Mouse (Mus musculus): ENCODE measurements around the gene Sdsl.

Gene Sdsl

DNA sequence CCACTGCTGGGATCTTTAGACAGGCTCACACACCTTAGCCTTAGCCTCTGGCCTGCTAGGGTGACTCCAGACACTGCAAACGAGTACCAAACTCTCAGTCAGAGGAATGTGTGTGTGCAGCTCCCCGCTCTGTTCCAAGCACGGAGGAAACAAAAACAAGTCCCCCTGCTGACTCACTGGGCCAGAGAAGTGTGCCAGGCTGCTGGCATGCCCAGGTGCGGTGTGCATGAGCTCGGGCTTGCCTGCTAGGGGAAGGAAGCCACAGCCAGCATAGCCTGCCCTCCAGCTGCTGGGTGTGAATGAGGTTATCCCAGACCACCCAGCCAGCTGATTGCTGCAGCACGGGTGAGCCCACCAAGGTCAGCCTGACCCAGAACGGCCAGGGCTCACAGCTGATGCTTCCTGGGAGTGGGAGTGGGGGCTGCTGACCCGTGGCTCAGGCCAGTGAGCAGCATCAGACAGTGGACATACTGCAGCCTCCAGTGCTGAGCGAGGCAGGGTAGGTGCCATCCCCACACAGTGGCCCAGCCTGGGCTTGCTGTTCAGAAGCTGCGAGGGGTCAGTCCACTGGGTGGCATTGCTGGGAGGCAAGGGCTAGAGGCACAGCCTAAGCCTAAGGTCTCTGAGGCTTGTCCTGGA, 22.6 kb upstream of the Sdsl start:
- DNase-seq (ENCODE audit: low read depth) = no peak

DNA sequence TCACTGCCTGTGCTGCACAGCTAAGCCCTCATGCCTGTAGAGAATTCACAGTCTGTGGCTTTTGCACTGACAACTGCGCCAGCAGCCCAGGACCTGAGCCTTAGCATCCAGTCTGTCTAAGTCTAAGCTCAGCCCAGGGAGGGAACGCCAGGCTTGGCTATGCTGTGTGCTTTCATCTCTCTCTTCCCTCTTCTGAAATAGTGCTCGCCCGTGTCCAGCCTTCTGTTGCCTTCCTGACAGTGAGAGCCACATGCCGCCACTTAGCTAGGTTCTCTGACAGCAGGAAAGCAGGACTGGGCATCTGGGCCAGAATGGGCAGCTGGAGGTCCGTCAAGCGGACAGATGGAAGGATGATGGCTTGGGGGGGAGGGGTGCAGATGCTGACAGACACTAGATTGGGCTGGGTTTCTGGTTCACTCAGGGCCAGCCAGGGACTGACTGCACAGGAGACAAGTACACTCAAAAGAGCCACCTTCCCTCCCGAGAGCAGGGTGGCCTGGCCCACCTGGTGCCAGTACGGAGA, 21.3 kb upstream of the Sdsl start:
- DNase-seq (ENCODE audit: low read depth) = no peak

DNA sequence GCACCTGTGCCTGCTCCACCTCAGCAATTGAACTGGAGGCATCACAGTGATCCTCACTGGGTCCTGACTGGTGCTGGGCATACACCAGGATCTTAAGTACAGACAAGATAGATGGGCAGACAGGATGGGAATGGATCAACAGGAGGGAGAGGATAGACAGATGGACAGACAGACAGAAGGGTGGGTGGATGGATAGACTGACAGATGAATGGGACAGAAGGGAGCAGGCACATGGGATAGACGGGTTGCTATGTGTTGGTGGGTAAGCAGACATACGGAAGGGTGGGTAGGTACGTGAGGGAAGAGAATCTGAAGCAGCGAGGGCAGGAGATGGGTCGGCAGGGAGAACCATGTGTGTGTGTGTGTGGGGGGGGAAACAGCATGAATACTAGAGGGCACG, 20.8 kb upstream of the Sdsl start:
- DNase-seq (ENCODE audit: low read depth) = no peak

DNA sequence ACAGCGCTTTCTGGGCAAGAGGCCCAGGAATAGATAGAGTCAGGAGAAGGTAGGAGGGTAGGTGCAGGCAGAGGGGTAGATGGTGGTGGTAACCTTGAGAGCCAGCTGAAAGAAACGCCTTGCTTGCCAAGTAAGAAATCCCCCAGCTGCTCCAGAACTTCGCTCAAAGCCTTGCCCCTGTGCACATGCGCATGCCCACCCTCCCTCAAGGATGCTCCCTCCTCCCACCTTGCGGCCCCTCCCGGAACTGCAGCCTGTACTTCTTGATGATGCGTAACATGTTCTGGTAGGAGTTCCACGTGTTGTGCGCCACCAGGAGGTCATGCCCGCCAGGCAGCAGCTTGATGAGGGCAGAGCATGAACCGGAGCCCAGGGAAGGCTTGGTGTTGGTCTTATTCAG, 19.8 kb upstream of the Sdsl start:
- DNase-seq (ENCODE audit: low read depth) = no peak

DNA sequence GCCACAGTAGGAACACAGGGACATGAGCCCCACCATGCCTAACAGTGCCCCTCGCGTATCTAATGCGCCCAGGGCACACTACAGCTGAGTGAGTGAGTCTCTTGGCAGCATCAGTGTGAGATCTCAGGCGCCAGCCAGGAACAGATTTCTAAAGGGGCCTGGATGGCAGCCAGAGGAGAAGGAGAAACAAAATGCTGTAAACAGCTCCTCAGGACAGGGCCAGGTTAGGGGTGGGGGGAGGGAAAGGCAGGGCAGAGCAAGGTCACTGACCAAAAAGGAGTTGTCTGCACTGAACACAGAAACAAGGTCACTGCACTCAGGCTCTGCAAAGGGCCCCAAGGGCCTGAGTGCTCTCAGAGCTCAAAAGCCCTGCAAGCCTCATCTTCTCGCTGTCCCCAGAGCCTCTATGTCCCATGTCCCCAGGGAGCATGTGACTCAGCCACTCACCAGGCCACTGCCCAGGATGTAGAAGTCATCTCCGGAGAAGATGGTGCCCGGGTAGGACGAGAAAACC, 18.1 kb upstream of the Sdsl start:
- no peak for DNase-seq (ENCODE audit: low read depth)

DNA sequence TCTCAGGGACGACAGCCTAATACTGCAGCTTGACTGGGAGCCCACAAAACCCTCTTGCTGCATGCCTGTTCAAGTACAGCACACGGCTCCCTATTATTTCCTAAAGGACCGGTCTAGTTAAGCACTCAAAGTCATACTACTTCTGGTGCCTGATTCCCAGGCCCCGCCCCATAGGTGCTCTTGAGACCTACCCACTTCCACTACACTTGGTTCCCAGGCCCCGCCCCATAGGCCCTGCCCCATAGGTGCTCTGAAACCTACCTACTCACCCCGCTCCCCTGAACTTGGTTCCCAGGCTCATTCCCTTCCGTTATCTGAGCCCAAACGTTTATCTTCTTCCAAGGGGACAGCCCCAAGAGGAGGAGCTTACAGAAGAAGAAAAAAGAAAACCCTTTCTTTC, 15.2 kb upstream of the Sdsl start:
- no peak for DNase-seq (ENCODE audit: low read depth)

DNA sequence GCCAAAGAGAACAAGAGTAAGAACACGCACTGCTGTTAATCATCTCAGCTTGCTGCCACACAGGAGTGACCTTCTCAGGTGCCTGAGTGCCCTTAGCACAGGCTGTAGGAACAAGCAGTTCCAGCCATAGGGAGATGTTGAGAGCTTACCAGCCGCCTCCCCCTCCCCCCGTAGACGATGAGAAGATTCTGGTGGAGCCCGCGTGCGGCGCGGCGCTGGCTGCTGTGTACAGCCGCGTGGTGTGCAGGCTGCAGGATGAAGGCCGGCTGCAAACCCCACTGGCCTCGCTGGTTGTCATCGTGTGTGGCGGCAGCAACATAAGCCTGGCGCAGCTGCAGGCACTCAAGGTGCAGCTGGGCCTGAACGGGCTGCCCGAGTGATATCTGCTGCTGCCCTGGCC, 10.8 kb upstream of the Sdsl start:
- no peak for DNase-seq (ENCODE audit: low read depth)

DNA sequence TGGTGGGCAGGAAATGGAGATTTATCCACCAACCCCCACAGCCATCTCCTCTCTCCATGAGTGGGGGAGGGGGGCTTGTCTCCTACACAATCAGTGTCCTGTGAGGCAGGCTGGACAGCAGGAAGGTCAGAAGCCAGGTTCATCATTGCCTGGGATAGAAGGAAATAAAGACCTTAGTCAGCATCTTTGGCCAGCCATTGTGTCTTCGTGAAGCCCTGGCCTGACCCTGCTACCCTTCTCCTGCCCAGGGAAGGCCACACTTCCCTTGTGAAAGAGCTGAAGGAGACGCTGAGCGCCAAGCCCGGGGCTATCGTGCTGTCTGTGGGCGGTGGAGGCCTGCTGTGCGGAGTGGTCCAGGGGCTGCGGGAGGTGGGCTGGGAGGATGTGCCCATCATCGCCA, 8.6 kb upstream of the Sdsl start:
- no peak for DNase-seq (ENCODE audit: low read depth)

DNA sequence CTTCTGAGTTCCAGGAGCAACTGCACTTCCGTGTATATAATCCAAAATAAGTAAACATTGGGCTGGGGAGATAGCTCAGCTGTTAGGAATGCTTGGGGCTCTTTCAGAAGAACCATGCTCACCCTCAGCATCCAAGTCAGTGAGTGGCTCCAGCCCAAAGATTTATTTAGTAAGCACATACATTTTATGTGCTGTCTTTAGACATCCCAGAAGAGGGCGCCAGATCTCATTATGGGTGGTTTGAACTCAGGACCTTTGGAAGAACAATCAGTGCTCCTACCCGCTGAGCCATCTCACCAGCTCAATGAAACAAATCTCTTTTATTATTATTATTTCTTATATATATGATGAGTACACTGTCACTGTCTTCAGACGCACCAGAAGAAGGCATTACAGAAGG, 6.9 kb upstream of the Sdsl start:
- no peak for DNase-seq (ENCODE audit: low read depth)

DNA sequence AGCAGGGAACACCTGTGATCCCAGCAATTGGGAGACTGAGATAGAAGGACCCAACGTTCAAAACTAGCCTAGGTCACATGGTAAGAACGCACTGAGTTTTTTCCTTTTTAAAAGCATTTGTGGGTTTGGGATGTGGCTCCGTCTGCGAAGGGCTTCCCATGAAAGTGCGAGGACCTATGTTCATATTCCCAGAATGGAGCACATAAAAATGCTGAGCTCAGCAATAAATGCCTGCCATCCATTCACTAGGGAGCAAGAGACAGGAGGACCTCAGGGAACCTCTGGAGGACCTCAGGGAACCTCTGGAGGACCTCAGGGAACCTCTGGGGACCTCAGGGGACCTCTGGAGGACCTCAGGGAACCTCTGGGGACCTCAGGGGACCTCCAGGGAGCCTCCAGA, 5.4 kb upstream of the Sdsl start:
- no peak for DNase-seq (ENCODE audit: low read depth)

DNA sequence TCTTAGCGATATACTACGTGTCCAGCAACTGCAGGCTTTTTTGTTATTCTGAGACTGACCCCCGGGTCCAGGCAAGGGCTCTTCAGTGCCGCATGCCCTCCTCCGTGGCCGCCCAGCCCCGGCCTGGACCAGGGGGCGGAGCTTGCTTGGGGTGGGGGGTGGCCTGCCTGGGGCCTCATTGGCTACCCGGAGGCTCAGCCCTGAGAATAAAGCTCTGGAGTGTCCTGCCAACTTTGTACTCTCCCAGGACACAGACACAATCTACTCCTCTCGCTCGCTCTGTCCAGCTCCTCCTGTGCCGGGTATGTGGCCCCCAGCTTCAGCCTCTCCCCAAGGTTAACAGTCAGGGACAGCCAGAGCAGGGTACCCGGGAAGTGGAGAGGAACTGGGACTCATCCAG, 3.7 kb upstream of the Sdsl start, which contains the start of gene Sds:
Gene Sds (plus strand): TSS at position 231 of the 400 bp plus-strand sequence.
- DNase-seq (ENCODE audit: low read depth) = no peak

DNA sequence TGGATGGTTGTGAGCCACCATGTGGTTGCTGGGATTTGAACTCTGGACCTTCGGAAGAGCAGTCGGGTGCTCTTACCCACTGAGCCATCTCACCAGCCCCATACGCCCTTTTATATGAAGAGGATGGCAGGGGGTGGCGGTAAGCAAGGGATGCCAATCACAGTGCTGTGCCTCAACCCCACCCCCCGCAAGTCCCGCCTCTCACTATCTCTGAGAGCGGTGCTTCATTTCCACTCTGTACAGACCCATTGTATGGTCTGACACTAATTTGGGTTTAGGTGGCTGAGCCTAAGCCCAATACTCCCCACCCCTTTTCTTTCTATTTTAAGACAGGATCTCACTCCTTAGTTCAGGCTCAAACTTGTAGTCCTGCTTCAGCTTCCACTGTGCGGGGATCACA, 3.3 kb upstream of the Sdsl start:
- no peak for DNase-seq (ENCODE audit: low read depth)

DNA sequence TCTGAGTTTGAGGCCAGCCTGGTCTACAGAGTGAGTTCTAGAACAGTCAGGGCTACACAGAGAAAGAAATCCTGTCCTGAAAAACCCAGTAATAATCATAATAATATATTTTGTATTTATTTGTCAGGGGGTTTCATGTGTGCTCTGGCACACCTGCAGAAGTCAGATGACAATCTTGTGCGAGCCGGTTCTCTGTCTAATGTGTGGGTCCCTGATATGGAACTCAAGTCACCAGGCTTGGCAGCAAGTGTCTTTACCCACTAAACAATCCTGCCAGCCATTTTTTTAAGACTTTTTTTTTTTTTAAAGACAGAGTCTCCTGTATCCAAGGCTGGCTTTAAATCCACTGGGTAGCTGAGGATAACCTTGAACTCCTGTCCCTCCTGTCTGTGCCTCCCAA, 751 bp upstream of the Sdsl start:
- no peak for DNase-seq (ENCODE audit: low read depth)

DNA sequence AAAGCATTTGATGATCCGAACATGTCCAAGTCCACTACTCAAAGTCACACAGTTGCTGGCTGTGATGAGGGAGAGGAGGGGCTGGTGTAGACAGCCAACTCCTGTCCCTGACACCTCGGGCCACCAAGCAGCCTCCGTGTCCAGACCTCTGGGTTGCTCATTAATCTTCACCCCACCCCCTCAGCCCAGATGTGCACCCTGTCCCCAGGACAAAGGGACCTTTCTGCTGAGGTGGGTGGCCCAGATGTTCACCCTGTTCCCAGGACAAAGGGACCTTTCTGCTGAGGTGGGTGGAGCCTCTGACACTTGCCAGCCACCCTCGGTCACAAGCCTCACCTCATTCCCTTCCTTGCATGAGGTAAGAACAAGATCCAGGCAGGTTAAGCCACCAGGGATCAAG, 1.1 kb downstream of the Sdsl start:
- no peak for DNase-seq (ENCODE audit: low read depth)

DNA sequence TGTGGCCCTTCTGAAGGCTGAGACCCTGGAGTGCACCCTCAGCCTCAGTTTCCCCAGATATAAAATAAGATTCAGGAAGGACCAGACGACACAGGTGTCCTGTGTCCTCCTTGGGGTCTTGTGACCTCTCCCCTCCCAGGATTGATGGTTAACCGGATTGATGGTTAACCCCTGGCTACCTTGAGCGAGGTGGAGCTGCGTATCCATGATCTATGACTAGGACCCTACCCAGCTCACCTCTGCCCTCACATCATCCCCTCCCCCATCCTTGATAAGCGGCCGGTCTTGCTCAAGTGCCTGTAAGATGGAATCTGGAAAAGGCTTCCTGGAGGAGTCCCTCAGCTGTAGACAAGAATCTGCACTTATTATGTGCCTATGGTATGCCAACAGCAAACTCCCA, 3.8 kb downstream of the Sdsl start:
- DNase-seq (ENCODE audit: low read depth) = no peak

DNA sequence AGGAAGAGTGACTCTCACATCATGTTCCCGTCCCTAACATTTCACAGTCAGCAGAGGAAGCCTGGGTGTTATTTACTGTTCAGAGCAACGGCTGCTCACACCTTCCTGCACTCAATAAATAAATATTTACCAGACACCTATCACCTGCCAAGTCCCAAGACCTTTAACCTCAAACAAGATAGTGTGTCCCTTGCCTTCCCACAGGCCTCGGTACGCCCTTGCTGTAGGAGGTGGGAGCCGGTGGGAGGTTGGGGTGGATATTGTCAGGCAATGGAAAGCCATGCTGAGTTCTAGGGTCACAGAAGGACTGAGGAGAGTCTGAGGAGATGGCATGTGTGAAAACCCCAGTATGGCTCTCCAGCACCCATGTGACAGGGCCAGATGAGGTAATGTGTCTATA, 4.3 kb downstream of the Sdsl start:
- no peak for DNase-seq (ENCODE audit: low read depth)

DNA sequence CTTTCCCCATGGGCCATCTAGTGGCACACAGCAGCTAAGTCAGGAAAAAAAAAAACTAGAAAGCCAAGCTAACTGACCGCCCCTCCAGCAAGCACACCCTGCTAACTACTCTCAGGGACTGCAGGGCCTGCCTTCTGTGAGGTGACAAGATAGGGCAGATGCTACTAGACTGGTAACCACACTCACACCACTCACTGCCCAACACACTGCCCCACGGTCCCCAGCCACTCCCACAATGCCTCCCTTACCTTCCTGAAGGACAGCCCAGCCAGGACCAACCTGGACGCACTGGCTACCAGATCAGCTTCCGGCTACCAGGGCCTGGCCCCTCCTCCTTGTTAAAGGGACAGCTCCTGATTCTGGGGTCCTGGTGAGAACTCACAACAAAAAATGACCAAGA, 5.6 kb downstream of the Sdsl start:
- no peak for DNase-seq (ENCODE audit: low read depth)

DNA sequence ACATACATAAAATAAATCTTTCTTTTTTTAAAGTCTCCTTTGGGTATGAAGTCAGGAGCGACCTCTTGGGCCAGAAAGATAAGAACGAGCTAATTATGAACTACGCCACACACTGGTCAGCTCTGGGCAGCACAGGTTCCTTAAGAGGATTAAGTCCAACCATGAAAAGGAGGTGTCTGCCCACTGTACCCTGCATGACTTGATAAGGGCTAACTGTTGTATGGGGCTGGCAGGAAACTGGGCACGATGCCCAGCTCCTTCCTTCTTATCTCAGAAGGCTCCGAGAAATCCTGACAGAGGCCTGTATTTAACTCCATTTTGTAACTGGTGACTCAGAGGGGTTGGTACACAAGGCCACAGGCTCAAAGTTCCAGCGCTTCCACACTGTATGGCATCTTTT, 6.8 kb downstream of the Sdsl start:
- DNase-seq (ENCODE audit: low read depth) = peak; percentile 32

DNA sequence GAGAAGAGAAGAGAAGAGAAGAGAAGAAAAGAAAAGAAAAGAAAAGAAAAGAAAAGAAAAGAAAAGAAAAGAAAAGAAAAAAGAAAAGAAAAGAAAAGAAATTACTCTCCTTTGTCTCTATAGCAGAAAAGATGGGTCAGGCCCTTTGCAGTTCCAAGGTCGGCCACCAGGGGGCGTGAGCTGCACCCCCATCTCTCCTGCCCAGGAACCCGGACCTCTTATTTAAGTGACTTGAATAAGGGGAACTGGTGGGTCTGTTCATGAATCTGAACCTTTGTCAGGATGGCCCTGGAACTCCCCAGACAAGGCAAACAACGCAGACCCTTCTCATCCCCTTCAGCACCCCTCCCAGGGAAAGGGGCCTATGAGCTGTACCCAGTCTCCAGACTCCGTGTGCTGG, 7.5 kb downstream of the Sdsl start:
- DNase-seq (ENCODE audit: low read depth) = peak; percentile 23

DNA sequence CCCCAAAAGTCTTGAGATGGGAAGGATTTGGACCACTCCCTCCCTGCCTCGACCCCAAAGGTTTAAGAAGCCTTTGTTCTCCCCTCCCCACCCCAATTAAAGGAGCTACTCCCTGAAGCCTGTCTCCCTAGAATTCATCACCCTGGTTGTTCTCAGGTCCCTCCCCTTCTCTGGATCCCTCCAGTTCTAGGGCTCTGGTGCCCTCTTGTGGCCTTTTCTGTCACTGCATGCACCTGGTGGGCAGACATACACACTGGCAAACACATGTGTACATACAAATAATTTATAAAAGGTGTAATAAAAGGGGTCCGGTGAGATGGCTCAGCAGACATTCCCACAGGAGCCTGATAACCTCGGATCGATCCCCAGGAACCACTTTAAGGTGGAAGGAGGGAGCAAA, 8.3 kb downstream of the Sdsl start:
- peak; percentile 22 for DNase-seq (ENCODE audit: low read depth)

DNA sequence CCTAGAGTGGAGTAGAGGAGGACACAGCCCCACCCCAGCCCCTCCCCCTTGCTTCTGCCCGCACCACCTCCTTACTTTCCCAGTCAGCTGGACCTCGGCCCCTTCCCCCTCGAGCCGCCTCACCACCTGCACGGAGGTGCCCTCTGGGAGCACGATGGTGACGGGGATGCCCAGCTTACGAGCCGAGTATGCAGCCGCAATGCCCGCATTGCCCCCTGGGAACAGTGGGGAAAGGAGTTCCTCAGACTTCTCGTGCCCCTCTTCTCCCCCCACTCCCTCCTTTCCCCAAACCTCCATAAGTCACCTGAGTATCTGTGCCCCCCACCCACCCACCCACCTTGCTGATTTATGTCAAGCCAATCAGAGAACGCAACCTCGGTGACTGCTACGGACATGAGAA, 10.7 kb downstream of the Sdsl start:
- no peak for DNase-seq (ENCODE audit: low read depth)

DNA sequence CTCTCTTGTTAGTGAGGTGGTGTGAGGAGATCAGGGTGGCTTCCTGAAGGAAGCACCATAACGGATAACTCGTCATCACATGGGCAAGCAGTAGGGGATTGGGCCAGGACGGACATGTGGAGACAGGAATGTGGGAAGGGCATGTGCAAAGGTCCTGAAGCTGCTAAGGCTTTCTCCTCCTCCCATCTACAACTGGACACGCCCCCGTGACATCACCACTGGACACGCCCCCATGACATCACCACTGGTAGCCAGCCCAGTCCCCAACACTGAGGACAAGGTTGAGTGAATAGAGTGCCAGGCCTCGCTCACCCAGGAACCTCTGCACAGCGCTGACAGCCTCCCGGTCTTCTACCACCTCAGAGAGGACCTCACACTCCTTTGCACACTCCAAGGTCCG, 13.5 kb downstream of the Sdsl start:
- DNase-seq (ENCODE audit: low read depth) = peak; percentile 31

DNA sequence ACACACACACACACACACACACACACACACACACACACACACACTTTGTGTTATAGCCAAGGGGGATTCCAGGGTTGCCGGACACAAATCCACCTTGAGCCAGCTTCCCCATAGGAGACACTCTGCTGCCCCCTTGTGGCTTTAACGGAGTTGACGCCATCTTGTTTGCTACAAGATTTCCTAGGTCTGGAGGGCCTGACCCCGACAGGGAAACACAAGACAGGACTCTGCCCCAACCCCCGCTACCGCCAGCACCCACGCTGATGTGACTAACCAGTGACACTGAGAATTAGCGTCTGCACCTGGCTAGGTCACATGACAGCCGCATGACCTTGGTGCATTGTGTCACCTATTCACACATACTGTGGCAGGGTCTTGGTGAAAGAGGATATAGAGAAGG, 15.0 kb downstream of the Sdsl start:
- DNase-seq (ENCODE audit: low read depth) = peak; percentile 56

DNA sequence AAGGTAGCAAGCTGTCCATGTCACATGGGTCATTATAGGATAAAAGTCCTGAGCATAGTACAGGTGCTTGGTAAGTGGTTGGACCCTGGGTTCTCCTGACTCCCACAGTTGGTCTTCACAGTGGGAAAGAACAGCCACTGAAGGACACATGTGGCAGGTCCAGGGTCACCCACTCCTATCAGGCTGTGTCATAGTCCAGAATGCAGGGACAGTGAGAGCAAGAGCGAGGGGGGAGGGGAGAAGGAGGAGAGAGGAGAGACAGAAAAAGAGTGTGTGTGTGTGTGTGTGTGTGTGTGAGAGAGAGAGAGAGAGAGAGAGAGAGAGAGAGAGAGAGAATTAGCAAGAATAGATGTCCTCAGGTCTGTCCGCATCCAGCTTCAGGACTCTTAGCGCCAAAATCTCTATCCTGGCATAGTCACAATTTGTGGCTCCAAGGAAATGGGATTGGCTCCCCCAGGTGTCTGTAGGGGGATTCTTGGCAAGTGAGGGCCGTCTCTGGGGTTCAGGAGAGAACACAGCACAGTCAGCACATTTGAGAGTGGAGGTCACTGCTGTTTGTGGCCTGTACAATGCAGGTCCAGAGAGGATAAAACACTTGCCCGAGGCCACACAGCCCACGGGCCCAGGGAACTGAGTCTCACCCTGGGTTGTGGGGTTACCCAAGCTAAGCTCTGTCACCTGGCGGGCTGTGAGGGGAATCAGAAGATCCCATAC, 15.6 kb downstream of the Sdsl start:
- DNase-seq (ENCODE audit: low read depth) = no peak
